Mouse (Mus musculus): ENCODE data around the gene Mcts2.
A peak's percentile ranks its signal among the peaks of the same experiment; 100 is the strongest.

The Mcts2 gene

GRCm38 (mm10) chr2:152691564-152692217 is 4.9 kb downstream of the Mcts2 start:
- DNase-seq (ENCODE audit: low spot score) = no peak

- DNase-seq (ENCODE audit: low spot score) = peak; percentile 67
Measured at GRCm38 (mm10) chr2:152693233-152693632, 6.4 kb downstream of the Mcts2 start.

GRCm38 (mm10) chr2:152693735-152694134 is 6.9 kb downstream of the Mcts2 start:
- DNase-seq (ENCODE audit: low spot score) = no peak

- DNase-seq (ENCODE audit: low spot score) = no peak
Measured at GRCm38 (mm10) chr2:152694708-152695107, 7.9 kb downstream of the Mcts2 start.

- DNase-seq (ENCODE audit: low spot score) = no peak
Measured at GRCm38 (mm10) chr2:152696016-152696415, 9.2 kb downstream of the Mcts2 start.

- peak; percentile 85 for DNase-seq (ENCODE audit: low spot score)
Measured at GRCm38 (mm10) chr2:152696476-152697164, 9.8 kb downstream of the Mcts2 start.

GRCm38 (mm10) chr2:152700138-152700537 is 13.3 kb downstream of the Mcts2 start:
- DNase-seq (ENCODE audit: low spot score) = no peak

- no peak for DNase-seq (ENCODE audit: low spot score)
Measured at GRCm38 (mm10) chr2:152700725-152701124, 13.9 kb downstream of the Mcts2 start.

- no peak for DNase-seq (ENCODE audit: low spot score)
Measured at GRCm38 (mm10) chr2:152703596-152704255, 16.9 kb downstream of the Mcts2 start.

GRCm38 (mm10) chr2:152704256-152704605 is 17.4 kb downstream of the Mcts2 start:
- DNase-seq (ENCODE audit: low spot score) = no peak

GRCm38 (mm10) chr2:152704811-152705370 is 18.1 kb downstream of the Mcts2 start:
- DNase-seq (ENCODE audit: low spot score) = no peak

- DNase-seq (ENCODE audit: low spot score) = no peak
Measured at GRCm38 (mm10) chr2:152705993-152706571, 19.2 kb downstream of the Mcts2 start.

- no peak for DNase-seq (ENCODE audit: low spot score)
Measured at GRCm38 (mm10) chr2:152707186-152707585, 20.4 kb downstream of the Mcts2 start.

- peak; percentile 89 for DNase-seq (ENCODE audit: low spot score)
Measured at GRCm38 (mm10) chr2:152707627-152708026, 20.8 kb downstream of the Mcts2 start.

GRCm38 (mm10) chr2:152709066-152709465 is 22.2 kb downstream of the Mcts2 start:
- DNase-seq (ENCODE audit: low spot score) = no peak

GRCm38 (mm10) chr2:152716241-152716772 is 29.5 kb downstream of the Mcts2 start:
- no peak for DNase-seq (ENCODE audit: low spot score)

GRCm38 (mm10) chr2:152717652-152718051 is 30.8 kb downstream of the Mcts2 start:
- no peak for DNase-seq (ENCODE audit: low spot score)

- DNase-seq (ENCODE audit: low spot score) = no peak
Measured at GRCm38 (mm10) chr2:152718076-152718475, 31.2 kb downstream of the Mcts2 start.

GRCm38 (mm10) chr2:152723651-152724331 is 37.0 kb downstream of the Mcts2 start:
- no peak for DNase-seq (ENCODE audit: low spot score)

- DNase-seq (ENCODE audit: low spot score) = no peak
Measured at GRCm38 (mm10) chr2:152724332-152724723, 37.5 kb downstream of the Mcts2 start.

- DNase-seq (ENCODE audit: low spot score) = no peak
Measured at GRCm38 (mm10) chr2:152725178-152725750, 38.4 kb downstream of the Mcts2 start.

Measured in yolk sac, embryonic 10.5 days (tissue).